Mouse (Mus musculus) mouse embryonic stem cell (cell line): ENCODE results near the gene Nlrp4a.
"Not testable (repeated sequence)": the region's sequence is repeated elsewhere in the genome, so short reads cannot be mapped to it uniquely, and the experiment has no call there.

Source experiments
- in situ Hi-C, 2 experiments: fragments of 300-500 bp; cut with MboI; formaldehyde crosslinking; loops; 1 replicate in 1 of 2; 3 replicates in 1 of 2; pipeline ENCODE4 v1.14.3; 2019 to 2020; ENCODE audit warnings: low sequenced_read_pairs in 2 of 2, low pct_unique_long_range_greater_than_20kb in 1 of 2, mixed read lengths in 1 of 2; ENCODE audit not compliant: unreplicated experiment in 1 of 2

Nlrp4a gene

DNA sequence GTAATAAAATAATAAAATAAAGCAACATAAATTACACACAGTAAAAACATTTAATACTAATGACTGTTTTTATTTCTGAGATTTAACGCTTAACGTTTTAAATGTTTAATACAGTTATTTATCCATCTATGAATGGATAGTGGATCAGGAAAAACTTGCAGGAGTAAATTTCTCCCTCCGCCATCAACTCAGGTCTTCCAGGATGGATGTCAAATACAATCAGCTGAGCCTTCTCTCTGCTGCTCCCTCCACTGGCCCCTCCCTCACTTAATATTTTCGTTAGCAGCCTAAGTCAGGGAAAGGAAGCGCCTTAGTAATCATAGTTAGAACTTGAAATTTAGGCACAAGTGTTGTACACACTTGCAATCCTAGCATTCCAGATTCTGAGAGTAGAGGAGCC lies at the start of gene Nlrp4a:
TSS of gene Nlrp4a (plus strand) at position 301 of the 400 bp plus-strand sequence.
- in situ Hi-C loops = no loop called here

DNA sequence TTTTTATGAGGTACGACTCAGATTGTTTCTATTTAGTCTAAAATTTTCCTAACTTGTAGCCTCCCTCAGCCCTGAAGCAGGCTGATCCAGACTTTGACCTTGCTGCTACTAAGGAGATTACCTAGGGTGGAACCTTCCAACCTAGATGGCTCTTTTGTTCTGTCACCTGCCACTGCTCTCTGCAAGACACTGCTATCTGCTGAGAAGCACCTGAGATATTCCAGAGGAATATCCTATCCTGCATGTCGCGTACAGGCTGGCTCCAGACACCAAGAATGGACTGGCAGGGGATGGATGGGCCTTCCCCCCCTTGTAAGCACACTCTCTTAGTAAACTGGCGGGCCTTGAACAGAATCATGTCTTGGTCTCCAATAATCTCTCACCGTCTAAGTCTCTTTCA lies 48.2 kb upstream of the Nlrp4a start:
- in situ Hi-C loops = not testable (repeated sequence)

DNA sequence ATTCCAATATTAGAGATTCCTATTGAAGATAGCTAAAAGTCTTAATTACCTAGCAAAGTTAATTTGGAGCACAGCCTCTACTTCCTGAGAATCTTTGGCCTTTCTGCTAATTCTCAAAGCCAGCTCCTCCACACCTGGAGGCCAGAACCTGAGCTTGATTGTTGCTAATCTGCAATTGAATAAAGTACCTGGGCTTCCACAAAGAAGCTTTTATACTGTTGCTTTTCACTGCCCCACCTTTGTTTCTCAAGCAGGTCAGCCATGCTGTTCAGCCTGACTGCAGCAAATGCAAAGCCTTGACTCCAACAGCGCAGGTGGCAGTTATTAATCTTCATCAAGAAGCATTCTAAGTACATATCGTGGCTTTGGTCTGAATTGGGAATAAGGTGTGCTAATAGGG lies 43.8 kb upstream of the Nlrp4a start:
- in situ Hi-C loops = not testable (repeated sequence)

DNA sequence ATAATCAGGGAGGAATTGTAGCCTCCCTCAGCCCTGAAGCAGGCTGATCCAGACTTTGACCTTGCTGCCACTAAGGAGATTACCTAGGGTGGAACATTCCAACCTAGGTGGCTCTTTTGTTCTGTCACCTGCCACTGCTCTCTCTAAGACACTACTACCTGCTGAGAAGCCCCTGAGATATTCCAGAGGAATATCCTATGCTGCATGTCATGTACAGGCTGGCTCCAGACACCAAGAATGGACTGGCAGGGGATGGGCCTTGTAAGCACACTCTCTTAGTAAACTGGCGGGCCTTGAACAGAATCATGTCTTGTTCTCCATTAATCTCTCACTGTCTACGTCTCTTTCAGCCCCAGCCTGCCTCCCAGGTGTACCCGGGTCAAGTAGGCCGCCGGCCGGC lies 43.1 kb upstream of the Nlrp4a start:
- in situ Hi-C loops = not testable (repeated sequence)

DNA sequence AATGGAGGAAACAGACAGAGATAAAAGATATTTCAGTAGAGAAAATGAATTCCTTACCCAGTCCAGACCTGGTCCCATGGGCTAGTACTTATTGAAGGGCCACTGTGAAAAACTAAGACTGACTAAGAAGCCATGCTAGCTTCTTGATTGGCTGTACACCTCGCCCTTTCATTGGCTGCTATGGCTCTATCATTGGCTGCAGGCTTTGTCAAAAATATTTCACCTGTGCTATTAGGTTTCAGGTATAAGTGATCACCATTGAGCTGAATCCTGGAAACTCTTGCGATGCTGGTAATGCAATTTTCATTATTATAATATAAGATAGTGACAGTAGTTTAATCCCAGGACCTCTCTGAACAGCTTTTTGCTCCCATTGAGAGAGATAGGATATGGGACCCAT lies 31.3 kb upstream of the Nlrp4a start, which contains the start of gene Nlrp9c:
TSS of gene Nlrp9c (minus strand) at position 101 of the 400 bp plus-strand sequence.
- in situ Hi-C loops = not testable (repeated sequence)

DNA sequence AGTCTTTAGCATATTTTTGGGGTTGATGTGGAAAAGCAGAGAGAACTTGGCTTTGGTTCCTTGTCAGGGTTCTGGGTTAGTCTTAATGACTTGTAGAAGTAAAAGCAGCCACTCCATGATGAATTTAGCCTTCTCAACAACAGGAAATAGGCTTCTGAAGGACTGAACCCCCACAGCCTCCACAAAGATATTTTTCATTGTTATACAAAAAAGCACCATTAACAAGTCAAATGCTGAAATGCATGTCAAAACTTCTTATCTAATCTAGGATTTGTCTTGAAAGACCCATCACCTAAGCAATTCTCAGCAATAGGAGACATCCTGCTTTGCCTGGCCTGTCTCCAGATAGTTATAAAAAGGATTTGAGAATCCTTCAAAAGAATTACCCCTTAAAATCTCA lies 41.8 kb downstream of the Nlrp4a start:
- in situ Hi-C loops = no loop called here

DNA sequence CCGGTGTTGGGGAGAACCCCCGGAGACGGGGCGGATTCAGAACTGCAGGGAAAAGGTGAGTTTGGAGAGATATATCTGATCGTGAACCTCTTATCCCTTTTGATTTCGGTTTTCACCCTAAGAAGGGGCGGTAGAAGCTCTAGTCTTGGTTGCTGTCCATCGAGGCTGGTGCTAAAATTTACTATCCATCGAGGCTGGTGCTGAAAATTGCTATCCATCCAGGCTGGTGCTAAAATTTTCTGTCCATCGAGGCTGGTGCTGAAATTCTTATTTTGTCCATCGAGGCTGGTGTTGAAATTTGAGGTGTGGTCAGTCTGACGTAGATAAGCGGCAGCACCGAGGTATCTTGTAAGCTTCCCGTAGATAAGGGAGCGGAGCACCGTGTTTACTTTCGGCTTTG lies 54.6 kb downstream of the Nlrp4a start:
- in situ Hi-C loops = not testable (repeated sequence)
